Mouse (Mus musculus) forebrain, postnatal 0 days (tissue): Measurements from ENCODE around the gene Tti1. TPM values are rescaled to one million over a fixed set of nuclear protein-coding genes. Genes with fewer than 3 reads are reported as not detected.

Source experiments
- ATAC-seq: fragments of 200-750 bp; cut with Nextera tagmentation; 2 replicates; pipeline ENCODE4 v1.8.0; 2017; ENCODE audit warnings: mild to moderate bottlenecking, moderate library complexity
- DNase-seq: peaks from one replicate; pipeline ENCODE4 v3.0.0-alpha.2; 2015
- H3K27ac ChIP-seq: fragments of 300-500 bp; sonication (generic); 2 replicates; pipeline ENCODE4 v1.5.1; 2014; ENCODE audit warnings: low read depth, mild to moderate bottlenecking, antibody characterized with exemption, low read length, moderate library complexity, mixed read lengths
- H3K27me3 ChIP-seq: fragments of 300-500 bp; sonication (generic); 2 replicates; pipeline ENCODE4 v1.6.1; 2014; ENCODE audit warnings: mild to moderate bottlenecking, low read length, mixed read lengths; ENCODE audit not compliant: insufficient read depth
- H3K36me3 ChIP-seq: fragments of 300-500 bp; sonication (generic); 2 replicates; pipeline ENCODE4 v1.6.1; 2014; ENCODE audit warnings: mild to moderate bottlenecking, moderate library complexity; ENCODE audit not compliant: insufficient read depth
- H3K4me1 ChIP-seq: fragments of 300-500 bp; sonication (generic); 2 replicates; pipeline ENCODE4 v1.6.1; 2014; ENCODE audit warnings: antibody characterized with exemption; ENCODE audit not compliant: insufficient read depth
- H3K4me2 ChIP-seq: fragments of 300-500 bp; sonication (generic); 2 replicates; pipeline ENCODE4 v1.6.1; 2014; ENCODE audit warnings: low read depth, mild to moderate bottlenecking, moderate library complexity
- H3K4me3 ChIP-seq: fragments of 300-500 bp; sonication (generic); 2 replicates; pipeline ENCODE4 v1.5.1; 2014; ENCODE audit warnings: low read depth, low read length, mixed read lengths
- H3K9ac ChIP-seq: fragments of 300-500 bp; sonication (generic); 2 replicates; pipeline ENCODE4 v1.6.1; 2014; ENCODE audit warnings: mild to moderate bottlenecking
- H3K9me3 ChIP-seq: fragments of 300-500 bp; sonication (generic); 2 replicates; pipeline ENCODE4 v1.6.1; 2016; ENCODE audit warnings: low read length
- CTCF ChIP-seq: sonication (generic); IDR thresholded peaks from 2 replicates; pipeline ENCODE4 v1.5.1; 2016; ENCODE audit warnings: antibody characterized with exemption, control low read depth, low read depth
- WGBS: fragments of 180-500 bp; shearing (Covaris S2); extraction: QIAGEN DNeasy Blood & Tissue Kit; methylation state at CpG from one replicate; pipeline ENCODE4 v1.1.7; 2014; 5-methylcytosine and 5-hydroxymethylcytosine counted together
- polyA plus RNA-seq: library from polyadenylated mRNA; unstranded; fragments of >200 nt; fragmentation: Nextera tagmentation; extraction: Ambion mirVana; gene quantifications from 2 replicates; pipeline ENCODE4 v1.2.1, GENCODE M21; 2015
- total RNA-seq: library from RNA; depleted of rRNA; stranded (reverse); fragments of >200 nt; gene quantifications from 2 replicates; pipeline ENCODE4 v1.2.3, GENCODE M21; 2014

The Tti1 gene
- total and polyA plus RNA-seq, 2 experiments from 2014 or later: 8.1 to 19.9 TPM

DNA sequence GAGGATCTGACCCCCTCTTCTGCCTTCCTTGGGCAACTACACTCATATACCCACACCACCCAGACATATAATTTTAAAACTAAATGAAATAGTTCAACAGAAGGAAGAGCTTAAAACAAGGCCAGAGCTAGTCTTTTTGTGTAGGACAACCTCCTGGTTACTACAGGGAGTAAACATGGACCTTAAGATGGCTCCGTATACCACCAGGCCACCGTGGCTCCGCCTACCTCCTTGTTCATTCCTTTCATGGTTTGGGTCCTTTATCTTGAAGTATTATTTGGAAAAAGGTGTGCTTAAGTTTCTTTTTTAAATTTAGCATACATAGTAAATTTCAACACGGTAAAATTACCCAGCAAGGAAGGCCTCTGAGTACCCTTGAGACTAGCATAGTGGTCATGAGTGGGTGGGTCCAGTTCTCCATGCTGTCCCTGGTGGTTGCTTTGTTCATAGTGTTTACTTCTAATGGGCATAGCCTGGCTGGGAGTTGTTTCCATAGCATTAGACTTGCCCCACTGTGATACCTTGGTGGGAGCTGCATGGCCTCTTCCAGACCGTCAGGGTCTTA, 39.1 kb upstream of the Tti1 start:
- Histone ChIP-seq H3K36me3 (peaks cover 20% of the 10 kb centered on the region; the same call in 1 of the 2 replicates), H3K27me3 (no peaks in the 10 kb centered on the region), H3K9me3 (no peaks in the 10 kb centered on the region), H3K4me3 (no peak overlapping the region), H3K9ac (no peak overlapping the region), H3K4me1 (no peaks in the 10 kb centered on the region), H3K27ac (no peak overlapping the region), H3K4me2 (no peak overlapping the region)
- WGBS: 97% methylated on average over 5 of the region's 5 CpGs
- ATAC-seq (no peak), DNase-seq (no peak)
- TF ChIP-seq CTCF: no peak

DNA sequence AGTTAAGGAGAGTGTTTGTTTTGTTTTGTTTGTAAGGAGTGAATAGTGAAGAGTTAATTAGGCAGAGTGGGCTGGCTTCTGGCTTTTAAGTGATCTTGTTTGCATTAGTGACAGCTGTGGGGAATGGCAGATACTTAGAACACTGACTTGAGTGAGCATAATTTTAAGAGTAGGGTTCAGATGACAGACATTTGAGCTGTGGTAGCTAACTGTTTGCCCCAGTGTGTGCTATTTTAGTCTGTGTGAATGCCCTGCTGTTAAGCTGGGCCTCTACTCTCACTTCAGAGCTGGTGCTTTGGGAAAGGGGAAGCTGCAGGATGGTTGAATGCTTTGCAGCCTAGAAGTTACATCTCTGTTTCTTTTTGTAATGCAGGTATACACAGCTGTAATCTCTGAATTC, 38.2 kb upstream of the Tti1 start:
- Histone ChIP-seq H3K4me1 (no peaks in the 10 kb centered on the region), H3K4me3 (no peak overlapping the region), H3K9me3 (no peaks in the 10 kb centered on the region), H3K27me3 (no peaks in the 10 kb centered on the region), H3K27ac (no peak overlapping the region), H3K4me2 (no peak overlapping the region), H3K36me3 (peaks cover 20% of the 10 kb centered on the region), H3K9ac (no peak overlapping the region)
- DNase-seq (no peak), ATAC-seq (no peak)
- no peak for TF ChIP-seq CTCF

DNA sequence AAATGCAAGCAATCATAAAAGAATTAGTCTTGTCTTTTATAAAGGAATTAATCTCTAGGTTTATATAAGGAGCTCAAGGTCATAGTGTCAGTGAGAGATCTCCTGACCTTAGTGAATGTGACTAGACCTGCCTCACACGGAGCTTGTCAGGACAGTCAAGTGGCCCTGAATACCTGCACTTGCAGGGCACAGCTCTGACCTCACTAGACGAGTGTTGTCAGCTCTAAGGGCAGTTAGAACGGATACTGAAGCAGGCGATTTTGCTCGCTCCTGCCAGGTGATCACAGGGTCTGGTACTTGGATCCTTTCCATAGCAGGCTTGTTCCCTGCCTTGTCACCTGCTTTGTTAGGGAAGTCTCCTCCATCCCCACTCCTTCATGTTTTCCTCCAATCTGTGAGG, 36.8 kb upstream of the Tti1 start:
- no peak for DNase-seq
- H3K9me3 ChIP-seq: no peaks in the 10 kb centered on the region
- H3K27me3 ChIP-seq: no peaks in the 10 kb centered on the region
- H3K4me2 ChIP-seq: no peak overlapping the region
- ATAC-seq: no peak
- H3K4me1 ChIP-seq: no peaks in the 10 kb centered on the region
- no peak overlapping the region for H3K9ac ChIP-seq
- WGBS: 87% methylated on average over 5 of the region's 5 CpGs
- no peak for TF ChIP-seq CTCF
- H3K4me3 ChIP-seq: no peak overlapping the region
- no peak overlapping the region for H3K27ac ChIP-seq
- H3K36me3 ChIP-seq: peaks cover 23% of the 10 kb centered on the region

DNA sequence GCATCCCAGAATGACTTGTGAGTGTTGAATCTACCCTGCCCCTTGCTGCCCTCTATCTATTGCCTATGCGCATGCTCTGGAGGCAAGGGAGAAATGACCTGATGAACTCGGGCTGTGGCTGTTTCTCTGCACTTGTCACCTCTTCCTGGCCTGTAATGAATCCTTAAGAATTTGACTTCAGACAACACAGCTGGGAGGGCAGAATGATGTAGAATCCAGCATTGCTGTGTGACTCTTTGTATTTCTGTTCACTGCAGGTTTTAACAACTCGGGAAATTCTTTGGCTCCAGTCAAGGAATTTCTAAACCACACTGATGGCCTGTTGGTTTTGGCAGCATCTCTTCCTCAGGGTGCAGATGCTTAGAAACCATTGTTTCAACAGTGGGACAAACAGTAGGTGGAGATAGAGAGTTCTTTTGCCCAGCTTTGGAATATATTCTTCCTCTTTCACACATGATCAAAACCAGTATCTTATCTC, 36.4 kb upstream of the Tti1 start:
- DNase-seq (peak; percentile 43), ATAC-seq (no peak)
- TF ChIP-seq CTCF: peak; percentile 58
- no peaks in the 10 kb centered on the region for H3K9me3 ChIP-seq
- H3K4me1 ChIP-seq: no peaks in the 10 kb centered on the region
- H3K27me3 ChIP-seq: no peaks in the 10 kb centered on the region
- no peak overlapping the region for H3K9ac ChIP-seq
- H3K36me3 ChIP-seq: peaks cover 27% of the 10 kb centered on the region
- H3K4me3 ChIP-seq: no peak overlapping the region
- H3K4me2 ChIP-seq: no peak overlapping the region
- H3K27ac ChIP-seq: no peak overlapping the region
- 55% methylated on average over 3 of the region's 3 CpGs for WGBS

DNA sequence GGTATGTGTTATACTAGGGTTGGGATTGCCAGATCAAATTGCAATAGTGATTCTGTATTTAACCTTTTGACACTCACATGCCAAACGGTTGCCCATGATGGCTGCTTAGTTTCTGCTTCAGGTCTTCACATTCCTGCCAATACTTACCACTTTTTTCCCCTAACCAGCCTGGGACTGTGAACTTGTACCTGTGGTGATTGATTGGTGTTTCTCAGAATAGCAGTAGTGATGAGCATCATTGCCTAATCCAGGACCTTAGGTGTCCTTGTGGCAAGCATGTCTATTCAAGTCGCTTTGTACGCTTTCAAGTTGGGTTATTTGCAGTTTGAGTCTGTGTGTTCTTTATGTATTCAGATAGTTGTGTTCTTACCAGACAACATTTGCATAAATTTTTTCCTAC, 34.8 kb upstream of the Tti1 start:
- no peaks in the 10 kb centered on the region for H3K27me3 ChIP-seq
- 92% methylated on average over 3 of the region's 3 CpGs for WGBS
- H3K9me3 ChIP-seq: no peaks in the 10 kb centered on the region
- DNase-seq: no peak
- peaks cover 4% of the 10 kb centered on the region; the same call in 1 of the 2 replicates for H3K4me1 ChIP-seq
- no peak for ATAC-seq
- no peak overlapping the region for H3K4me3 ChIP-seq
- no peak for TF ChIP-seq CTCF
- no peak overlapping the region for H3K4me2 ChIP-seq
- no peak overlapping the region for H3K27ac ChIP-seq
- no peak overlapping the region for H3K9ac ChIP-seq
- H3K36me3 ChIP-seq: peaks cover 33% of the 10 kb centered on the region

DNA sequence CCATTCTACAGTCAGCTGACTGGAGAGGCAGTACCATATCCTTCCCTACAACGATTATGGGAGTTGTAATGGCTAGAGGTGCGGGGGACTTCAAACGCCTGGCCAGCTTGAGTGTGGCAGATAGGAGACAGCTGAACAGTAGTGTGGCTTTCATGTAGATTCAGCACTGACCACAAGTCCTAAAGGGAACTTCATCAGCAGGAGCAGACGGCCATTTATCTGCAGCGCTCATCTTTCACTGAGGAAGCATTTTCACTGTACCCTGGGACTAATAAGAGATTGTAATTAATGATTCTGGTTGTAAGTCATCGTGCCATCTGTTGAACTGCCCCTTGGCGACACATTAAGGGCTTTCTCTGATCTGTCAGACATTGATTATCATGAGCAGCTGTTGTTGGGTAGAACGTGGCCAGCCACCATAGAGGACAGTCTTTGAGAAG, 31.5 kb upstream of the Tti1 start:
- DNase-seq: no peak
- TF ChIP-seq CTCF: no peak
- peaks cover 4% of the 10 kb centered on the region; the same call in 1 of the 2 replicates for H3K4me1 ChIP-seq
- no peaks in the 10 kb centered on the region for H3K27me3 ChIP-seq
- 63% methylated on average over 8 of the region's 8 CpGs for WGBS
- H3K9ac ChIP-seq: no peak overlapping the region
- no peak overlapping the region for H3K27ac ChIP-seq
- H3K4me3 ChIP-seq: no peak overlapping the region
- H3K36me3 ChIP-seq: peaks cover 44% of the 10 kb centered on the region
- ATAC-seq: no peak
- H3K4me2 ChIP-seq: no peak overlapping the region
- H3K9me3 ChIP-seq: no peaks in the 10 kb centered on the region

DNA sequence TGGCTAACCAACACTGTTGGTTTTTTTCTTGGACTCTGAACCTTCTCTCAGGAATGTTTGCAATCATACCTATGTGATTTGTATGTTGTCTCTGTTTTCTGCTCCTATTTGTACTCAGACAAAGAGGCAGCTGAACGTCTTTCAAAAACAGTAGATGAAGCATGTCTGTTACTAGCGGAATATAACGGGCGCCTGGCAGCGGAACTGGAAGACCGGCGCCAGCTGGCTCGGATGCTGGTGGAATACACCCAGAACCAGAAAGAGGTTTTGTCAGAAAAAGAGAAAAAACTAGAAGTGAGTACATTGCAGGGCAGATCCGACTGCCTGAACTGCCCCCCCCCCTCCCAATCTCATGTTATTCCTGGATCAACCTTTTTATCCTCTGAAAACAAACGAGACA, 30.3 kb upstream of the Tti1 start:
- no peaks in the 10 kb centered on the region for H3K9me3 ChIP-seq
- WGBS: 45% methylated on average over 10 of the region's 10 CpGs
- peak; percentile 56 for ATAC-seq
- DNase-seq: peak; percentile 87
- peaks cover 4% of the 10 kb centered on the region; the same call in 1 of the 2 replicates for H3K4me1 ChIP-seq
- H3K27me3 ChIP-seq: no peaks in the 10 kb centered on the region
- H3K4me2 ChIP-seq: no peak overlapping the region
- peak overlapping the region; percentile 51; the same call in 1 of the 2 replicates for H3K27ac ChIP-seq
- no peak overlapping the region for H3K9ac ChIP-seq
- TF ChIP-seq CTCF: no peak
- peaks cover 49% of the 10 kb centered on the region for H3K36me3 ChIP-seq
- H3K4me3 ChIP-seq: no peak overlapping the region
